Mouse (Mus musculus): ENCODE measurements around the gene A930004D18Rik. TPM values are rescaled to one million over a fixed set of nuclear protein-coding genes. Genes with fewer than 3 reads are reported as not detected.

A930004D18Rik gene
- polyA plus RNA-seq, 1 experiment from 2014 or later, result 20.9 TPM

DNA sequence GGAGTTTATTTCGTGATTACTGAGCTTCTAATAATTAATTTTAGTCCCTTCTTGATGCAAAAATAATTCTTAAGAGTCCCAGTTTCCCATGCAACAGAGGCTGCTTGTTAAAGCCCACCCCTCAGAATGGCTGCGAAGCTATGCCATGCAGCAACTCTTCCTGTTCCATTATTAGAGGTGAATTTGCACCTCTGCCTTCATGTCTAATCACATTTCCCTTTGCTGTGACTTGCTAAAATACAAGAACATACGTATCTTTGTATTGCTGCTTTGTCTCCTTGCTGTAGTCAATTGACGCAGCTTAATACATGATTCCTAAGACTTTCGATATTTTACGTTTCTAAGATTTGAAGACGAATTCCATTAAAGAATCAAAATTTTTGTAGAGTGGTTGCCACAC lies 7.9 kb downstream of the A930004D18Rik start:
- H3K27ac ChIP-seq, result peak overlapping the region; percentile 71
- H3K4me3 ChIP-seq (replicated peaks), result no peak overlapping the region
- no peaks in the 10 kb centered on the region for H3K9me3 ChIP-seq
- H3K9ac ChIP-seq, result no peak overlapping the region; the same call in 1 of the 2 replicates
- no peaks in the 10 kb centered on the region for H3K36me3 ChIP-seq (replicated peaks)
- H3K27me3 ChIP-seq, result no peaks in the 10 kb centered on the region
- WGBS, result 18% methylated on average over 7 of the region's 7 CpGs
- peaks cover 69% of the 10 kb centered on the region for H3K4me1 ChIP-seq
- peak overlapping the region; percentile 92 for H3K4me2 ChIP-seq
- no peak for ATAC-seq (ENCODE audit: low FRiP score)

DNA sequence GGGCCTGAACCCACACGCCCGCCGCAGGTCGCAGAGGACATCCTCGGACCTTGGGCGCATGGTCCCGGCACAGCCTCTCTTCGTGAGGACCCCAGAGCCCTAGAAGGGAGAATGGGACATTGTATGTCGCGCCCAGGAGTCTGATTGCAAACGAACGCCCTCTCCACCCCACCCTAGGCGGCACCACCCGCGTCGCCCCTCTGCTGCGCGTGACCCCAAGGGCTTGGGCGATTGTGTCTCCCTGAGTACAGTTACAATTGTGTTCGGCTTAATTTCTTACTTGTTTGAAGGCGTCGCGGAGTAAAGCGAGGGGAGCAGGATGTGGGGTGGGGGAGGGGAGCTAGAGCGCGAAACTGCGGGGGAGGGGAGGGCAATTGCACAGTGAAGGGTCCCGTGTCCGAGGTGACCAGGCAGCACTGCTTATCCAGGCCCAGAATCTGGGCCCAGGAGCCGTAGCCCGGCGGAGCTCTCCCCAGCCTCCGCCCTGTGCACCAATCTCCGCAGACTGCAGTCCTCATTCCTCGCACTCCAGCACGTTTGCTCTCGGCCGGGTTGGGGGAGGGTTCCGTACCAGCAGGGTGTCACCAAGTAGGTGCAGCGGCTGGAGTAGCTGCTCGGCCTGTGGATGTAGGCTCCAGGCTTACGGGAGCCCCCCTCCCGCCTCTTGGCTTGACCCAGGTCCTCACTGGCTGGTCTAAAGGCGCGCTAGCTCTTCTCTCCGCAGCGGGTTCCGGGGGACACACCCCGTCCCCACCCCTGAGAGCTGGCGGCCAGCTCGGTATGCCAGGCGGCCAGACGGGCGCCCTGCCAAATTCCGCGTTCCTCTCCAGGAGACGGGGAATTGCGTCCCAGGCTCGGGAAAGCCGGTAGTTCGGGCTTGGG lies 9.2 kb downstream of the A930004D18Rik start:
- Histone ChIP-seq H3K9ac (peak overlapping the region; percentile 95), H3K9me3 (no peaks in the 10 kb centered on the region), H3K27ac (peak overlapping the region; percentile 100), H3K4me3 (replicated peaks) (peak overlapping the region; percentile 67), H3K4me2 (peak overlapping the region; percentile 83), H3K4me1 (peaks cover 56% of the 10 kb centered on the region), H3K27me3 (no peaks in the 10 kb centered on the region), H3K36me3 (replicated peaks) (no peaks in the 10 kb centered on the region)
- WGBS, result under 1% methylated on average over 61 of the region's 61 CpGs
- peak; percentile 67 for ATAC-seq (ENCODE audit: low FRiP score)

DNA sequence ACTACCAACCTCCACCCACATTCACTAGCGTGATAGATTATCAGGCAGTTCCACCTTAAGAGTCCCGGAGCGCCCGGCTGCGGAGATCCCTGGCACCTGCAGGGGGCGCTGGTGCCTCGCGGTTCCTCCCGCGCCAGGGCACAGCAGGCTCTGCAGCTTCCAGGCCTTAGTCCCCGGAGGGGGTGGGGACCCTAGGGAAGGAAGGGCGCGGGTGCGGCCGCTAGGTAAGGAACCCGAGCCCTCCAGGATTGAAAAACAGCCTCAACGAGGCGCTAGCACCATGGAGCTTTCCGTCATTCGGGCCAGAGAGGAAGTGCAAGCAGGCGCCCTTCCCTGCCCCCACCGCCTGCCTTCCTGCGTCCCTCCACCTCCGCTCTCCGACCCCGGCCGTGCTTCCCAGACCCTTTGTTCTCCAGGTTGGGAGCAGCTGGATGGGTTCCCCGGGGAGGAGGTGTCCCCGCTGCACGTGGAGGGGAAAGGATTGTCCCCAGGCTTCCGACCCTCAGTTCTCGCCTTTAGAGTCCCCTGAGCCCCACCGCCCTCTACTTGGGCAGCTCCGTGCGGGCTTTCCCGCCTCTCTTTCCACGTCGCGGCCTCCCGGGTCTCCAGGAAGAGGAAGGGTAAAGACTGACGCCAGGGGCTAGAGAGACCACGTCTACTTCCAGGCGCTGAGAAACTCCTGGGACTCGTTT lies 9.9 kb downstream of the A930004D18Rik start:
- Histone ChIP-seq H3K27me3 (no peaks in the 10 kb centered on the region), H3K36me3 (replicated peaks) (no peaks in the 10 kb centered on the region), H3K9ac (peak overlapping the region; percentile 95), H3K9me3 (no peaks in the 10 kb centered on the region), H3K4me2 (peak overlapping the region; percentile 83), H3K27ac (peak overlapping the region; percentile 100), H3K4me3 (replicated peaks) (peak overlapping the region; percentile 67), H3K4me1 (peaks cover 48% of the 10 kb centered on the region)
- 0% methylated on average over 43 of the region's 44 CpGs for WGBS
- peak; percentile 83 for ATAC-seq (ENCODE audit: low FRiP score)

DNA sequence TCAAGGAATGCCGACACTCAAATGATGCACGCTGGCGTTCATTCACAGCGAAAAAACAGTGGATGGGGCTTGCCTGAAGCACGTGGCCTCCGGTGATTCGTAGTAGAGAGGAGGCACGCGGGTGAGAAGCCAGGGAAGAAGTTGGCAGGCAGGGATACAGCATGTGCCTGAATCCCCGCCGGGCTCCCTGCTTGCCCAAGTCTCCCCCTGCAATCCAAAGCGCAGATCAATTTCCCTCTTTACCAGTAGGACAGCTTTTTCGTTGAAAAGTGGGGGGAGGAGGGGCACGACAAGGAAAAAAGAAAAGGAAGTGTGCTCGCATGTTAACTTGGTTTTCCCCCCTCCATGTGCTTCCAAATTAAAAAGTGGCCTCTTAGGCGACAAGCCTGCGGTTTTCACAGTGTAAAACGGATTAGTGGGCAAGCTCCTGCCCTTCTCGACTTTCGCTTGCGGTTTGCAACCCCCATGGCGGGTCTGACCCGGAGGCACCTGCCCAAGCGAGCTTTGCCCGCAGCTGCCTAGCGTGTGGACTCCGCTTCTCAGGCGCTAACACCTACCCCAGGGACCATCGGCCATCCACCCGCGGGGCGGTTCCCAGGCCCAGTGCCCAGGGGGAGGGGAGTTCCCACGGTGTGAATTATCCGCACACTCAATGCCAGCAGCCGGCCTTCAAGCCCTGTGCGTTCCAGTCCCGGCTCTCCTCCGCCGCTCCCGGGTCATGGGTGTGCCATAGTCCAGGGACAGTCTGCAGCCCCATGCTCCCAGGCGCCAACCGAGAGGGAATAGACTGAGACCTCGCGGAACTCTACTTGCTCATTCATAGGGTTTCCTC lies 11.2 kb downstream of the A930004D18Rik start:
- peaks cover 36% of the 10 kb centered on the region for H3K4me1 ChIP-seq
- WGBS, result under 1% methylated on average over 44 of the region's 44 CpGs
- H3K36me3 ChIP-seq (replicated peaks), result no peaks in the 10 kb centered on the region
- no peaks in the 10 kb centered on the region for H3K27me3 ChIP-seq
- H3K4me3 ChIP-seq (replicated peaks), result peak overlapping the region; percentile 67
- H3K4me2 ChIP-seq, result peak overlapping the region; percentile 83
- H3K9ac ChIP-seq, result peak overlapping the region; percentile 95
- no peaks in the 10 kb centered on the region for H3K9me3 ChIP-seq
- peak overlapping the region; percentile 100 for H3K27ac ChIP-seq
- peak; percentile 7 for ATAC-seq (ENCODE audit: low FRiP score)

DNA sequence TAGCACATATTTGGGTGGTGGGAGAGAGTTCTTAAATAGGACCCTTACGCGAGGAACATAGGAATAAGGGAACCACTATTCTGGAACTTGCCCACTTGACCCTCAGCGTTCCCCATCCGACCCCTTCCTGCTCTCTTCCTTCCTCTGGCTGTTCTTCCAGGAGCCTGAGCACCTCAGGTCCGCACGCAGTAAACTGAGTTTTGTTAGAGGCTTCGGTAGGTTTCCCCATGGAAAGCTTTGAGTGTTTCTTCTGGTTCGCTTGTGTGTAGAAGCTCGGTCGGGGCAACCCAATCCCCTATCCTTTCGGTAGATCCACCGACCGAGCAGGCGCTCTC lies 11.8 kb downstream of the A930004D18Rik start:
- H3K27ac ChIP-seq, result peak overlapping the region; percentile 100
- WGBS, result 0% methylated on average over 14 of the region's 14 CpGs

DNA sequence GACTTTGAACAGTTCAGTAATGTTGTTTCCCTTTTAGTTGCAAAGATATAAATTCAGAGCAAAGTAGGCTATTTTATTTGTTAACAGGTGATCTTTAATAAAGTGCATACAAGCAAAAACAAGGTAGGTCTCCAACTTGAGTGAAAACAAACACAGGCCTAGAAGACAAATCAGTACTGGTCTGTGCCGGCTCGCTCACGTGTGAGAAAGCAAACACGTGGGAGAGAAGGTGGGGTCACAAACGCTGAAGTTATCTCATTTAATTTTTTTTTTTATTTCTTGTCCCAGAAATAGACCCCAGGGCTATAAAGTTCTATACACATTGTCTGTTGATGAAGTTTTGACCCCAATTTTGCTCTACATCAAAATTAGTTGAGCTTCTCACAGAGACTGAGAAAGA lies 12.4 kb downstream of the A930004D18Rik start:
- Histone ChIP-seq H3K9me3 (no peaks in the 10 kb centered on the region), H3K4me2 (peak overlapping the region; percentile 83), H3K4me1 (peaks cover 28% of the 10 kb centered on the region), H3K9ac (0 out of 2 replicates have a peak overlapping the region, but pooled peaks have one; percentile 95), H3K4me3 (replicated peaks) (peak overlapping the region; percentile 67), H3K27me3 (no peaks in the 10 kb centered on the region), H3K27ac (no peak overlapping the region), H3K36me3 (replicated peaks) (no peaks in the 10 kb centered on the region)
- WGBS, result 12% methylated on average over 5 of the region's 5 CpGs
- ATAC-seq (ENCODE audit: low FRiP score), result no peak

More for the DNA sequence above, 11.8 kb downstream of the A930004D18Rik start:
- peak overlapping the region; percentile 95 for H3K9ac ChIP-seq
- peaks cover 31% of the 10 kb centered on the region for H3K4me1 ChIP-seq
- ATAC-seq (ENCODE audit: low FRiP score), result no peak
- peak overlapping the region; percentile 67 for H3K4me3 ChIP-seq (replicated peaks)
- no peaks in the 10 kb centered on the region for H3K27me3 ChIP-seq
- peak overlapping the region; percentile 83 for H3K4me2 ChIP-seq
- no peaks in the 10 kb centered on the region for H3K9me3 ChIP-seq
- H3K36me3 ChIP-seq (replicated peaks), result no peaks in the 10 kb centered on the region

DNA sequence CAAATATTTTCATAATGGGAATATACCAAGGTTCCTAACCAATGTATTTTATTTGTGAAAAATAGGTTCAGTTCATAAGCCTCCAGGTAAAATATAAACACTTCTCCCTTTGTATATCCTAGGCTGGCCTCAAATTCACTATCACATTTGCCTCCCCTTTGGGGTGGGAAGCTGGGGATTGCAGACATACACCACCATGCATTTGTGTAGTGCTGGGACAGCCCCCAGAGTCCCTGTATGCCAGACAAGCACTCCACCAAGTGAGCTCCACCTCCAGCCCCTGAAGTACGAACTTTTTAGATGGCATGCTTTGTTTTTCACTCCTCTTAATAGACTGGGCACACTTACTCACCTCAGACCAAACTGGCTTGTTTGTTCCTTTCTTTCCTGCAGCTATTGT lies 14.7 kb downstream of the A930004D18Rik start:
- ATAC-seq (ENCODE audit: low FRiP score), result no peak
- WGBS, result 41% methylated on average over 1 of the region's 1 CpGs

DNA sequence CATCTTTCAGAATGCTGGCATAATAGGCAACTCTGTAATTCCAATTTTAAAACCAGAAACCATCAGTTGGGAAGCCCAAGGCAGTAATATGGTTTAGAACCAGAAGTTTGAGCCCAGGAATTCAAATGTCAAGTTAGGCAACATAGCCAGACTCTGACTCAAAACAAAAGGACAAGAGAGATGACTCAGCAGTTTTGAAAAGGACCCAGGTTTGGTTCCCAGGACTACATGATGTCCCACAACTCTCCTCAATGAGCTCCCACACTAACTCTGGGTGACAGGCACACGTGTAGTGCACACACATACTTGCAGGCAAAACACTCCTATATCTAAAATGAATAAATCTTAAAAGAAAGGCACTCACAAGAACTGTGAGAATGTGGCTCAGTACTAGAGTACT lies 18.4 kb downstream of the A930004D18Rik start:
- Histone ChIP-seq H3K9ac (no peak overlapping the region), H3K4me3 (replicated peaks) (no peak overlapping the region), H3K4me2 (no peak overlapping the region), H3K27ac (no peak overlapping the region), H3K27me3 (no peaks in the 10 kb centered on the region), H3K9me3 (no peaks in the 10 kb centered on the region), H3K4me1 (no peaks in the 10 kb centered on the region), H3K36me3 (replicated peaks) (no peaks in the 10 kb centered on the region)
- 84% methylated on average over 1 of the region's 1 CpGs for WGBS
- ATAC-seq (ENCODE audit: low FRiP score), result no peak

More for the DNA sequence above, 14.7 kb downstream of the A930004D18Rik start:
- Histone ChIP-seq H3K4me3 (replicated peaks) (no peak overlapping the region), H3K9me3 (no peaks in the 10 kb centered on the region), H3K27ac (no peak overlapping the region), H3K4me1 (peaks cover 21% of the 10 kb centered on the region), H3K27me3 (no peaks in the 10 kb centered on the region), H3K4me2 (no peak overlapping the region), H3K36me3 (replicated peaks) (no peaks in the 10 kb centered on the region), H3K9ac (no peak overlapping the region)

DNA sequence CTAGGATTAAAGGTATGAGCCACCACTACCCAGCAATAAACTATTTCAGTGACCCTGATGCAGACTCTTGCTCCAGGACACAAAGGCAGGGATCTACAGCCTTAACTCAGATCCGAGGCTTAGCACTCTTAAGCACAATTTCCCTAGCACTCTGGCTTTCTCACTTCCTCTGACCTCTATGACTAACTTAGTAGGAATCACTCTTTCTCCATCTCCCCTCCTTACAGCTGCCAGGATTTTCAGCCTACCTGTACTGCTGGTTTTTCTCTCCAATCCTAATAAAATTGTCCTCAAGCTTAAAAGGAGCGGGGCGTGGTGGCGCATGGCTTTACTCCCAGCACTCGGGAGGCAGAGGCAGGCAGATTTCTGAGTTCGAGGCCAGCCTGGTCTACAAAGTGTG lies 20.2 kb downstream of the A930004D18Rik start:
- no peak for ATAC-seq (ENCODE audit: low FRiP score)
- H3K27me3 ChIP-seq, result no peaks in the 10 kb centered on the region
- H3K36me3 ChIP-seq (replicated peaks), result no peaks in the 10 kb centered on the region
- WGBS, result 96% methylated on average over 6 of the region's 6 CpGs
- no peak overlapping the region for H3K4me3 ChIP-seq (replicated peaks)
- no peaks in the 10 kb centered on the region for H3K4me1 ChIP-seq
- H3K4me2 ChIP-seq, result no peak overlapping the region
- H3K9me3 ChIP-seq, result no peaks in the 10 kb centered on the region
- no peak overlapping the region for H3K9ac ChIP-seq
- H3K27ac ChIP-seq, result no peak overlapping the region

DNA sequence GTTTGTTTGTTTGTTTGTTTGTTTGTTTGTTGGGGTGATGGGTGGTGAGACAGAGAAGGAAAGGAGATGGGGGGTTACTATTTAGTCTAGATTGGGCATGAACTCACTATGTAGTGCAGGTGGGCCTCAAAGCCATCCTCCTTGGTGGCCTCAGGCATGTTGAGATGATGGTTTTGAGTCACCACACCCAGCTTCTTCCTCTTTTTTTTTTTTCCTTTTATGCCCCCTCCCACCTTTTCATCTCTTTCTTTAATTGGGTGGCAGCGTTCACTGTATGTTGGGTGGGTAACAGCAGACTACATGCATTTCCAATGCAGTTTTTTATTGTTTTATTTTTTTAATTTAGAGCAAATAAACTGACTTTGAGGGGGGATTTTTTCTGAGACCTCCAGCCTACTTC lies 20.9 kb downstream of the A930004D18Rik start:
- H3K36me3 ChIP-seq (replicated peaks), result no peaks in the 10 kb centered on the region
- ATAC-seq (ENCODE audit: low FRiP score), result no peak
- H3K9me3 ChIP-seq, result no peaks in the 10 kb centered on the region
- no peak overlapping the region for H3K4me2 ChIP-seq
- H3K4me3 ChIP-seq (replicated peaks), result no peak overlapping the region
- WGBS, result 87% methylated on average over 1 of the region's 1 CpGs
- no peaks in the 10 kb centered on the region for H3K4me1 ChIP-seq
- no peak overlapping the region for H3K27ac ChIP-seq
- no peaks in the 10 kb centered on the region for H3K27me3 ChIP-seq
- no peak overlapping the region for H3K9ac ChIP-seq

DNA sequence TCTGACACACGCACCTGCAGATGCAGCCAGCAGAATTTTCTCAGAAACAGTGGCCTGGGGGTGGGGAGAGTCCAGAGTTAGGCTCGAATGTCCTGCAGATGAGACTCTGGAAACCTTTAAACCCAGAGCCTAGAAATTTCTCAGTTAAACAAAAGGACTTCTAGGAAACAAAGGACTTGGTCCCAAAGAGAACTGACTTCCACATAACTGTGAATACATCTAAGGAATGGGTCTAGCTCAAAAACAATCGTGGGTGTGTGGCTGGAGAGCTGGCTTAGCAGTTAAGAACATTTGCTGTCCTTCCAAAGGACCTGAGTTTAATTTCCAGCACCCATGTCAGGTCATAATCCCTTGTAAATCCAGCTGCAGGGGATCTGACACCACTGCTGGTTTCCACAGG lies 22.0 kb downstream of the A930004D18Rik start:
- no peak for ATAC-seq (ENCODE audit: low FRiP score)
- Histone ChIP-seq H3K4me2 (no peak overlapping the region), H3K27me3 (no peaks in the 10 kb centered on the region), H3K4me3 (replicated peaks) (no peak overlapping the region), H3K9ac (no peak overlapping the region), H3K36me3 (replicated peaks) (no peaks in the 10 kb centered on the region), H3K27ac (no peak overlapping the region), H3K9me3 (no peaks in the 10 kb centered on the region), H3K4me1 (no peaks in the 10 kb centered on the region)
- 49% methylated on average over 3 of the region's 3 CpGs for WGBS

DNA sequence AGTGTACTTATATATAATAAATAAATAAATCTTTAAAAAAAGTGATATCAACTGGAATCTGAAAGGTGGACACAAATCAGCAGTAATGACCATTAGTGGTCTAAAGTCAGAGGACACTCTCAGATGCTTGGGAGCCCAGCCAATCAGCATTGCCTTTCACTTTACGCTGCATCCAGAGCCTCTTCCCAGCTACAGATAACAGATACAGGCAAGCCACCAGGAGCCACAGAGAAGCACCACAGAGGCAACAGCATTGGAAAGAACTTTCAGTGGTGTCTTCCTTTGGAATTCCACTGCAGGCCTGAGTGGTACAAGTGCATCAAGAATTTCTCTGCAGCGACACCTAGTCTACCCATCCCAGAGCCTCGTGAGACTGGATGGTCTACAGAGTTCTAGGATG lies 24.7 kb downstream of the A930004D18Rik start:
- 95% methylated on average over 3 of the region's 3 CpGs for WGBS
- Histone ChIP-seq H3K36me3 (replicated peaks) (no peaks in the 10 kb centered on the region), H3K4me2 (no peak overlapping the region), H3K4me3 (replicated peaks) (no peak overlapping the region), H3K4me1 (no peaks in the 10 kb centered on the region), H3K27me3 (no peaks in the 10 kb centered on the region), H3K9ac (no peak overlapping the region), H3K27ac (no peak overlapping the region), H3K9me3 (no peaks in the 10 kb centered on the region)
- no peak for ATAC-seq (ENCODE audit: low FRiP score)

All from forebrain, embryonic 12.5 days (tissue).